Mouse (Mus musculus) thymus, adult 2 months (tissue): Measurements from ENCODE around the gene Baiap2l2.

Source experiments
- CTCF ChIP-seq: fragments of 200-500 bp; IDR thresholded peaks from 2 replicates; pipeline ENCODE4 v1.5.1; 2012; ENCODE audit warnings: mild to moderate bottlenecking, control low read depth, low read length, moderate library complexity, borderline replicate concordance; ENCODE audit not compliant: control insufficient read depth, poor library complexity, insufficient read depth; ENCODE audit errors: extremely low read depth
- POLR2A ChIP-seq: fragments of 200-500 bp; IDR thresholded peaks from 2 replicates; pipeline ENCODE4 v1.6.1; 2012; ENCODE audit warnings: mild to moderate bottlenecking, low read length, control low read depth, moderate library complexity; ENCODE audit not compliant: control insufficient read depth, poor library complexity, insufficient read depth; ENCODE audit errors: extremely low read depth

DNA sequence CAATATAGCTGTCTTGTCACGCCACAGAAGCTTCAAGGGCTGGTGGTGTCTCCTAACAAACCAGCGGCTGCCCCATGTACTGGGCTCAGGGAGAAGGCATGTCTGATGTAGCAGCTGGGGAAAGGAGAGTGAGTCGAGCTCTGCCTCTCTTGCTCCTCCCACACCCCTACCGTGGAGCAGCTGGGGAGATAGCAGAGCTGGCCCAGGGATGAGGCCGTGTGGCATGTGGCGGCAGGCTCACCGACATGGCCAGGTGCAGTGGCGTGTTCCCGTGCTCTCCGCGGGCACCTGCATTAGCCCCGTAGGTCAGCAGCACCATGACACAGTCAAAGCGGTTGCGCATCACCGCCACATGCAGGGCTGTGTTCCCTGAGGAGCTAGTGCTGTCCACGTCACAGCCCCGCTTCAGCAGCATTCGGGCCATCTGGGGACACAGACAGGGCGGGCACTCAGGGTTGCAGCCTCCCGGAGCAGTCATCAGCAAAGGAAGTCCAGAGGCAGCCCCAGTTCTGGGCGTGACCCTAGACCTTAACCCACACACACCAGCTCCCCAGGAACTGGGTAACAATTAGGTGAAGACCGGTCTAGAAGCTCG lies 20.8 kb upstream of the Baiap2l2 start:
- TF ChIP-seq CTCF (no peak), POLR2A (no peak)
